Mouse (Mus musculus) retina, postnatal 1 day (tissue): ENCODE data around the gene Rap1gds1.

ENCODE experiments used
- DNase-seq: peaks from one replicate; pipeline ENCODE4 v3.0.0-alpha.2; 2012

Gene Rap1gds1

DNA sequence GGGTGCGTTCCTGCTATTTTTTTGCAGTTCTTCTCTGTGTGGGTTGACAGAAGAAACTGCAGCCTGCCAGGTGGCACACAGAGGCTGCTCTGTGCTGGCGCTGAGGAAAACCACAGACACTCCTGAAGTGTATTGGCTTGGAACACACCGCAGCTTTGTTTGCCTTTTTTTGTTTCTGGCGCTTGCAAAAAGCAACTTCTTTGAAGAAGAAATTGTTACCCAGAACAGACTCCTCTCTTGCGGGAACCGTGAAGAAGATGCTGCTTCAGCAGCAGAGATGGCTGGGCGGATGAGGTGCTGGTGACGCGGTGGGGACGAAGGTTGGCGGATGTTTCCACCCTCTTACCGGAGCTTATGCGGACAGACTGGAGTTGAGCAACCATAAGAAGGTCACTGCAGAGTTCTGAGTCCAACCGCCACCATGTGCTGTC, 198.1 kb downstream of the Rap1gds1 start:
- DNase-seq = no peak

DNA sequence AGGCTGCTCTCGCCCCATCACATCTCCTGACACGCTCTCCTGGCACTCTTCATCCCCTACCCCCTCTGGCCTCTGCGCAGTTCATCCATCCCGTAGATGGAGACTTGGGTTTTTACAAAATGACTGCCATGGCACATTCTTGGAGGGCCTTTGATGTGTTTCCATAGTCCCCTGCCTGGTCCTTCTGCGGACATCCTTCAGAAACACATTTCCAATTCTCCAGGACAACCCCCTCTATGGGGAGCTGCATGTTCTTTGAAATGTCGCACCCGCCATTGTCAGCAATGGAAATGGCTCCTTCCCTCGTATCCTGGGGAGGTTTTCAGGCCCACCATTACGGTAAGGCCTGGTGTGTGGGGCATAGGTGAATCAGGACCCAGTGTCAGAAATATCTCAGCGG, 198.6 kb downstream of the Rap1gds1 start:
- no peak for DNase-seq

DNA sequence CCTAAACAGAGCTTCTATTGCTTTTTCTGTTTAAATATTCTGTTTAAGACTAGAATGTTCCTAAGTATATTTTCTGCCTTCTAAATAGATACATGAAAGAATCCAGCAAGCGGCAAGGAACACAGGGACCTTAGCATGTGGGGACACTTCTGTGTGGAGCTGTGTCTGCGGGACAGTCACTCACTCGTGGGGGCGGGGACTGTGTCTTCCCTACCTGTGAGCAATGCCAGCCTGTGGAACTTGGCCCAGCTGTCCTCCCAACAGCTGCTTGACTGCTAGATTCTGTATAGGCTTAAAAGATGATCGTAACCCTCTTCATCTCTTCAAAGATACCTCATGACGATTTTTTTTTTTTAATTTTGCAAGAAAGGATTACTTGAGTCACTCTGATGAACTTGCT, 199.1 kb downstream of the Rap1gds1 start:
- no peak for DNase-seq
